Mouse (Mus musculus) liver, embryonic 14.5 days (tissue): Measurements from ENCODE around the gene Lrrc25. TPM values are rescaled to one million over a fixed set of nuclear protein-coding genes. Genes with fewer than 3 reads are reported as not detected.

Source experiments
- ATAC-seq: fragments of 200-750 bp; cut with Nextera tagmentation; 2 replicates; pipeline ENCODE4 v1.8.0; 2017; ENCODE audit warnings: moderate number of reproducible peaks, mild to moderate bottlenecking, moderate library complexity; ENCODE audit not compliant: insufficient read depth
- DNase-seq, 3 experiments: peaks; one replicate each; pipeline ENCODE4 v3.0.0-alpha.2; 2012 to 2013; ENCODE audit warnings: low read depth in 3 of 3, low spot score in 3 of 3
- H3K27ac ChIP-seq: fragments of 300-500 bp; sonication (generic); 2 replicates; pipeline ENCODE4 v1.5.1; 2014; ENCODE audit warnings: moderate library complexity, mild to moderate bottlenecking, control low read depth, inconsistent platforms
- H3K27me3 ChIP-seq: fragments of 300-500 bp; sonication (generic); 2 replicates; pipeline ENCODE4 v1.6.1; 2014; ENCODE audit warnings: mild to moderate bottlenecking, low read length, moderate library complexity; ENCODE audit not compliant: control insufficient read depth, insufficient read depth
- H3K36me3 ChIP-seq: fragments of 300-500 bp; sonication (generic); replicated peaks from 2 replicates; pipeline ENCODE4 v1.6.1; 2014; ENCODE audit warnings: low read depth; ENCODE audit not compliant: control insufficient read depth, insufficient read depth
- H3K4me1 ChIP-seq, 2 experiments: fragments of 200-500 bp in 1 of 2; fragments of 300-500 bp in 1 of 2; sonication (generic) in 1 of 2; replicated peaks; 2 replicates each; pipeline ENCODE4 v1.6.1; 2012 to 2014; ENCODE audit warnings: antibody characterized with exemption in 1 of 2, inconsistent platforms in 1 of 2, low read length in 1 of 2; ENCODE audit not compliant: control insufficient read depth in 2 of 2, insufficient read depth in 2 of 2
- H3K4me2 ChIP-seq: fragments of 300-500 bp; sonication (generic); 2 replicates; pipeline ENCODE4 v1.6.1; 2014; ENCODE audit warnings: low read depth, mild to moderate bottlenecking, control low read depth, moderate library complexity
- H3K4me3 ChIP-seq, 2 experiments: fragments of 200-500 bp in 1 of 2; fragments of 300-500 bp in 1 of 2; sonication (generic) in 1 of 2; 2 replicates each; pipeline ENCODE4 v1.5.1; 2012 to 2014; ENCODE audit warnings: low read depth in 2 of 2, low read length in 2 of 2, mild to moderate bottlenecking in 2 of 2, control low read depth in 1 of 2, inconsistent platforms in 1 of 2, moderate library complexity in 1 of 2; ENCODE audit not compliant: insufficient read depth in 1 of 2
- H3K9ac ChIP-seq: fragments of 300-500 bp; sonication (generic); replicated peaks from 2 replicates; pipeline ENCODE4 v1.6.1; 2014; ENCODE audit warnings: mild to moderate bottlenecking, control low read depth, moderate library complexity
- H3K9me3 ChIP-seq: fragments of 300-500 bp; sonication (generic); 2 replicates; pipeline ENCODE4 v1.6.1; 2016; ENCODE audit warnings: low read length, mixed read lengths; ENCODE audit not compliant: control insufficient read depth
- CTCF ChIP-seq: IDR thresholded peaks from 2 replicates; pipeline ENCODE4 v1.5.1; 2016; ENCODE audit warnings: antibody characterized with exemption, low read depth, control low read depth
- EP300 ChIP-seq: IDR thresholded peaks from 2 replicates; pipeline ENCODE4 v1.6.1; 2016; ENCODE audit warnings: antibody characterized with exemption, low read depth
- WGBS: fragments of 180-500 bp; shearing (Covaris S2); extraction: QIAGEN DNeasy Blood & Tissue Kit; methylation state at CpG from one replicate; pipeline ENCODE4 v1.1.7; 2014; ENCODE audit not compliant: insufficient replicate concordance; 5-methylcytosine and 5-hydroxymethylcytosine counted together
- polyA plus RNA-seq, 2 experiments: library from polyadenylated mRNA; depleted of rRNA in 1 of 2; stranded (reverse) in 1 of 2; unstranded in 1 of 2; fragments of >200 nt; fragmentation: Nextera tagmentation in 1 of 2; extraction: Ambion mirVana in 1 of 2; gene quantifications; 2 replicates each; pipeline versions ENCODE4 v1.2.1 to v1.2.3; 2012 to 2014

Lrrc25 gene
- polyA plus RNA-seq, 2 experiments: 4.3 to 4.7 TPM

GRCm38 (mm10) chr8:70646369-70646768, 30.4 kb downstream of the Lrrc25 start:
- no peak overlapping the region; the same call in 1 of the 2 replicates for H3K9ac ChIP-seq
- WGBS: 77% methylated on average over 6 of the region's 6 CpGs
- ATAC-seq (no peak), DNase-seq (no peak)
- no peak overlapping the region for H3K4me3 ChIP-seq
- peaks cover 6 to 10% of the 10 kb centered on the region in 2 experiments; a peak in 2 of 4 replicates for H3K4me1 ChIP-seq
- H3K36me3 ChIP-seq: peaks cover 5% of the 10 kb centered on the region
- no peaks in the 10 kb centered on the region for H3K27me3 ChIP-seq
- no peaks in the 10 kb centered on the region for H3K9me3 ChIP-seq
- no peak overlapping the region for H3K27ac ChIP-seq
- no peak for TF ChIP-seq EP300
- no peak for TF ChIP-seq CTCF
- no peak overlapping the region for H3K4me2 ChIP-seq

GRCm38 (mm10) chr8:70646775-70647174, 30.8 kb downstream of the Lrrc25 start:
- no peak for TF ChIP-seq EP300
- Histone ChIP-seq H3K9me3 (no peaks in the 10 kb centered on the region), H3K27me3 (no peaks in the 10 kb centered on the region), H3K9ac (no peak overlapping the region), H3K4me1 (peaks cover 6 to 10% of the 10 kb centered on the region in 2 experiments; a peak in 2 of 4 replicates), H3K4me3 (no peak overlapping the region), H3K36me3 (peaks cover 5% of the 10 kb centered on the region), H3K27ac (no peak overlapping the region), H3K4me2 (no peak overlapping the region)
- ATAC-seq (no peak), DNase-seq (no peak)

GRCm38 (mm10) chr8:70647343-70648163, 31.6 kb downstream of the Lrrc25 start:
- DNase-seq (no peak), ATAC-seq (no peak)
- Histone ChIP-seq H3K4me3 (no peak overlapping the region), H3K4me1 (peaks cover 6 to 10% of the 10 kb centered on the region in 2 experiments; a peak in 2 of 4 replicates), H3K36me3 (peaks cover 9% of the 10 kb centered on the region), H3K9me3 (no peaks in the 10 kb centered on the region), H3K27me3 (no peaks in the 10 kb centered on the region), H3K9ac (no peak overlapping the region), H3K27ac (no peak overlapping the region), H3K4me2 (no peak overlapping the region)
- TF ChIP-seq EP300: no peak
- TF ChIP-seq CTCF: no peak
- 68% methylated on average over 8 of the region's 8 CpGs for WGBS

GRCm38 (mm10) chr8:70648164-70648442, 32.1 kb downstream of the Lrrc25 start:
- Histone ChIP-seq H3K9ac (no peak overlapping the region), H3K4me1 (peaks cover 6 to 10% of the 10 kb centered on the region in 2 experiments; a peak in 2 of 4 replicates), H3K27me3 (no peaks in the 10 kb centered on the region), H3K27ac (no peak overlapping the region), H3K36me3 (peaks cover 9% of the 10 kb centered on the region), H3K4me3 (no peak overlapping the region), H3K4me2 (no peak overlapping the region), H3K9me3 (no peaks in the 10 kb centered on the region)
- 18% methylated on average over 1 of the region's 1 CpGs for WGBS
- no peak for TF ChIP-seq EP300
- TF ChIP-seq CTCF: no peak
- 0 out of 2 replicates have a peak, but pooled peaks have one; percentile 34 for ATAC-seq
- DNase-seq: no peak

GRCm38 (mm10) chr8:70648921-70649320, 33.0 kb downstream of the Lrrc25 start:
- no peak for ATAC-seq
- Histone ChIP-seq H3K4me3 (no peak overlapping the region), H3K4me2 (no peak overlapping the region), H3K27me3 (no peaks in the 10 kb centered on the region), H3K9ac (no peak overlapping the region), H3K36me3 (peaks cover 9% of the 10 kb centered on the region), H3K9me3 (no peaks in the 10 kb centered on the region), H3K4me1 (peaks cover 6 to 10% of the 10 kb centered on the region in 2 experiments; a peak in 2 of 4 replicates), H3K27ac (no peak overlapping the region)
- no peak for DNase-seq
- 56% methylated on average over 3 of the region's 3 CpGs for WGBS
- TF ChIP-seq CTCF (no peak), EP300 (no peak)
